Mouse (Mus musculus) heart, adult 2 months (tissue): ENCODE data around the gene Nlrp4f. TPM values are rescaled to one million over a fixed set of nuclear protein-coding genes. Genes with fewer than 3 reads are reported as not detected.
A peak's percentile ranks its signal among the peaks of the same experiment; 100 is the strongest.

Experiments used
- DNase-seq, 2 experiments: peaks; one replicate each; pipeline ENCODE4 v3.0.0; 2021
- H3K27ac ChIP-seq: fragments of 200-600 bp; 2 replicates; pipeline ENCODE4 v1.8.1; 2022
- H3K27me3 ChIP-seq: fragments of 200-500 bp; 2 replicates; pipeline ENCODE4 v1.6.1; 2012; ENCODE audit warnings: mild to moderate bottlenecking, low read length, inconsistent platforms, mixed read lengths; ENCODE audit not compliant: control insufficient read depth, insufficient read depth
- H3K36me3 ChIP-seq: fragments of 200-500 bp; 2 replicates; pipeline ENCODE4 v1.6.1; 2012; ENCODE audit warnings: low read length, inconsistent platforms; ENCODE audit not compliant: control insufficient read depth, insufficient read depth
- H3K4me1 ChIP-seq: fragments of 200-500 bp; 2 replicates; pipeline ENCODE4 v1.6.1; 2011; ENCODE audit warnings: low read length; ENCODE audit not compliant: control insufficient read depth, insufficient read depth
- H3K4me3 ChIP-seq: fragments of 200-600 bp; 2 replicates; pipeline ENCODE4 v1.8.1; 2022
- H3K79me2 ChIP-seq: fragments of 200-500 bp; replicated peaks from 2 replicates; pipeline ENCODE4 v1.6.1; 2012; ENCODE audit warnings: mild to moderate bottlenecking, inconsistent platforms, low read length, moderate library complexity, mixed read lengths; ENCODE audit not compliant: control insufficient read depth, insufficient read depth
- H3K9ac ChIP-seq: fragments of 200-500 bp; 2 replicates; pipeline ENCODE4 v1.6.1; 2012; ENCODE audit warnings: low read depth, mild to moderate bottlenecking, control low read depth, inconsistent platforms, low read length, mixed read lengths
- CTCF ChIP-seq: fragments of 200-600 bp; IDR thresholded peaks from 2 replicates; pipeline ENCODE4 v1.8.1; 2022; ENCODE audit warnings: antibody characterized with exemption, mild to moderate bottlenecking, moderate library complexity
- EP300 ChIP-seq: fragments of 200-500 bp; IDR thresholded peaks from 2 replicates; pipeline ENCODE4 v1.6.1; 2011; ENCODE audit warnings: low read depth, low read length, control low read depth; ENCODE audit not compliant: insufficient read depth
- POLR2A ChIP-seq: fragments of 200-500 bp; IDR thresholded peaks from 2 replicates; pipeline ENCODE4 v1.6.1; 2011; ENCODE audit warnings: mild to moderate bottlenecking, low read depth, low read length, control low read depth; ENCODE audit not compliant: insufficient read depth
- WGBS: fragments of 180-500 bp; shearing (Covaris S2); methylation state at CpG from one replicate; pipeline ENCODE4 v1.1.7; 2018; 5-methylcytosine and 5-hydroxymethylcytosine counted together
- intact Hi-C: fragments of 180-260 bp; cut with DNase I; formaldehyde crosslinking; loops from one replicate; pipeline ENCODE4 v1.15.1; 2025
- polyA plus RNA-seq: library from polyadenylated mRNA; depleted of rRNA; stranded (reverse); fragments of >200 nt; gene quantifications from 2 replicates; pipeline ENCODE4 v1.2.3, GENCODE M21; 2012
- total RNA-seq, 2 experiments: library from RNA; stranded (reverse); gene quantifications; 2 replicates each; pipeline ENCODE4 v1.2.3; 2021

Gene Nlrp4f
- total and polyA plus RNA-seq, 3 experiments: not detected

GRCm38 (mm10) chr13:65240509-65241098, 34.8 kb upstream of the Nlrp4f start:
- Histone ChIP-seq H3K27ac (peak overlapping the region; percentile 94), H3K4me1 (peaks cover 2% of the 10 kb centered on the region; the same call in 1 of the 2 replicates), H3K27me3 (no peaks in the 10 kb centered on the region), H3K9ac (peak overlapping the region; percentile 69), H3K36me3 (no peaks in the 10 kb centered on the region), H3K79me2 (no peaks in the 10 kb centered on the region), H3K4me3 (peak overlapping the region; percentile 78)
- under 1% methylated on average over 28 of the region's 28 CpGs for WGBS
- peak; percentile 93 to 96 for DNase-seq
- TF ChIP-seq POLR2A (peak; percentile 88), CTCF (no peak), EP300 (0 out of 2 replicates have a peak, but pooled peaks have one; percentile 29)
- intact Hi-C loops: loop anchor here (1.0 to 10.0 kb wide), 3 partner anchors 38 to 796 kb away; partner anchors contain the start of genes Mfsd14b and Zfp369

- no peak overlapping the region for H3K9ac ChIP-seq
- peaks cover 2% of the 10 kb centered on the region; the same call in 1 of the 2 replicates for H3K4me1 ChIP-seq
- no peak overlapping the region for H3K27ac ChIP-seq
- 75% methylated on average over 9 of the region's 9 CpGs for WGBS
- DNase-seq: no peak
- no peak overlapping the region for H3K4me3 ChIP-seq
- TF ChIP-seq CTCF (no peak), POLR2A (no peak), EP300 (no peak)
- H3K36me3 ChIP-seq: no peaks in the 10 kb centered on the region
- H3K27me3 ChIP-seq: no peaks in the 10 kb centered on the region
- H3K79me2 ChIP-seq: no peaks in the 10 kb centered on the region
- intact Hi-C loops: no loop called here
Measured at GRCm38 (mm10) chr13:65237211-65237610, 31.4 kb upstream of the Nlrp4f start.

GRCm38 (mm10) chr13:65226657-65227056, 20.9 kb upstream of the Nlrp4f start:
- H3K27me3 ChIP-seq: no peaks in the 10 kb centered on the region
- H3K79me2 ChIP-seq: no peaks in the 10 kb centered on the region
- 70% methylated on average over 2 of the region's 2 CpGs for WGBS
- H3K4me1 ChIP-seq: no peaks in the 10 kb centered on the region
- no peak overlapping the region for H3K9ac ChIP-seq
- H3K27ac ChIP-seq: no peak overlapping the region
- intact Hi-C loops: no loop called here
- TF ChIP-seq CTCF (no peak), EP300 (no peak), POLR2A (no peak)
- no peaks in the 10 kb centered on the region for H3K36me3 ChIP-seq
- DNase-seq: no peak
- H3K4me3 ChIP-seq: no peak overlapping the region

- Histone ChIP-seq H3K27ac (no peak overlapping the region), H3K36me3 (no peaks in the 10 kb centered on the region), H3K27me3 (no peaks in the 10 kb centered on the region), H3K9ac (no peak overlapping the region), H3K4me1 (no peaks in the 10 kb centered on the region), H3K4me3 (no peak overlapping the region), H3K79me2 (no peaks in the 10 kb centered on the region)
- 54% methylated on average over 6 of the region's 6 CpGs for WGBS
- intact Hi-C loops: no loop called here
- DNase-seq: no peak
- TF ChIP-seq POLR2A (no peak), EP300 (no peak), CTCF (no peak)
Measured at GRCm38 (mm10) chr13:65225945-65226344, 20.2 kb upstream of the Nlrp4f start.

GRCm38 (mm10) chr13:65200667-65201066, 5.1 kb downstream of the Nlrp4f start:
- DNase-seq: no peak
- no peak overlapping the region for H3K4me3 ChIP-seq
- no peak overlapping the region for H3K9ac ChIP-seq
- H3K79me2 ChIP-seq: no peaks in the 10 kb centered on the region
- intact Hi-C loops: no loop called here
- no peak for TF ChIP-seq EP300
- no peak for TF ChIP-seq POLR2A
- TF ChIP-seq CTCF: no peak
- no peaks in the 10 kb centered on the region for H3K4me1 ChIP-seq
- WGBS: 40% methylated on average over 1 of the region's 1 CpGs
- H3K27me3 ChIP-seq: no peaks in the 10 kb centered on the region
- H3K36me3 ChIP-seq: no peaks in the 10 kb centered on the region
- no peak overlapping the region for H3K27ac ChIP-seq

GRCm38 (mm10) chr13:65176472-65177091, 29.2 kb downstream of the Nlrp4f start:
- no peak overlapping the region for H3K4me3 ChIP-seq
- no peaks in the 10 kb centered on the region for H3K79me2 ChIP-seq
- no peaks in the 10 kb centered on the region for H3K4me1 ChIP-seq
- DNase-seq: no peak
- WGBS: 54% methylated on average over 15 of the region's 15 CpGs
- H3K27ac ChIP-seq: no peak overlapping the region
- TF ChIP-seq EP300 (no peak), POLR2A (no peak), CTCF (no peak)
- H3K36me3 ChIP-seq: no peaks in the 10 kb centered on the region
- H3K27me3 ChIP-seq: no peaks in the 10 kb centered on the region
- H3K9ac ChIP-seq: no peak overlapping the region
- intact Hi-C loops: loop anchor here (1.0 kb wide), 1 partner anchor 135 kb away; no protein-coding TSS in a partner anchor
